Mouse (Mus musculus) layer of hippocampus, adult 9-11 months (tissue): Measurements from ENCODE around the gene Ltbp2.

Experiments used
- DNase-seq: peaks from one replicate; pipeline ENCODE4 v3.0.0; 2022

Ltbp2 gene

DNA sequence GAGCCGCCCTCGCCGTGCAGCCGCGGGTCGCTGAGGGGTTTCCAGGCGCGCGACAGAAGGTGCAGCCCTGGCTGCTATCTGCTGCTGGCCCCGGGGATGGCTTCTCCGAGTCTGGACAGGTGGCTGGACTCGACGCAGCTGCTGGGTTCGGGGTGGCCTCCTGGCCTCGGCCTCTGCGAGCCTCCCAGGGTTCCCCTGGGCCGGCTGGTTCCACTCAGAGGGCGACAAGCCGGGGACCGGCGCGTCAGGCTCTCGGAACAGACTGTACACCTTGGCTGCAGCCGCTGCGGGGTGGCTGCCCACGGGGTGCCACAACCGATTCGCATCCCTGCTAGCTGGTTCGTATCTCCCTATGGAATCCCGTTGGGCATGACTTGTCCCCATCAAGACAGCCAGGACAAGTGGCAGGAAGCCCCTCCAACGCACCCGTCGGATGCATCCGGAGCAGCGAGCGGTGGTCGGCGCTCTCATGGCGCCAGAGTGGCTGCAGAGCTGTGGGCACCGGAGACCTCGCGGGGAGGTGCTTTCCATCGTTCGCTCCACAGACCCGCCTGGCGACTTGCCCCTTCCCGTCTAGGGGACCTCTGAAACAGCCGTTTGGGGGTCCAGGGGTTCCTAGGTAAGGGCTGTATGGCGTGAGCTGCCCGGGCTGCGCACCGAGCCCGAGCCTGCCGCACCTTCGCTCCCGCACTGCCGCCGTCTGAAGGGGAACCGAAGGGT is 411 bp downstream of the Ltbp2 start:
- DNase-seq = no peak

- no peak for DNase-seq
Measured at GRCm38 (mm10) chr12:84873434-84873833, 2.9 kb downstream of the Ltbp2 start.

- DNase-seq = no peak
Measured at GRCm38 (mm10) chr12:84872310-84872709, 4.0 kb downstream of the Ltbp2 start.

- no peak for DNase-seq
Measured at GRCm38 (mm10) chr12:84865431-84865830, 10.9 kb downstream of the Ltbp2 start.

DNA sequence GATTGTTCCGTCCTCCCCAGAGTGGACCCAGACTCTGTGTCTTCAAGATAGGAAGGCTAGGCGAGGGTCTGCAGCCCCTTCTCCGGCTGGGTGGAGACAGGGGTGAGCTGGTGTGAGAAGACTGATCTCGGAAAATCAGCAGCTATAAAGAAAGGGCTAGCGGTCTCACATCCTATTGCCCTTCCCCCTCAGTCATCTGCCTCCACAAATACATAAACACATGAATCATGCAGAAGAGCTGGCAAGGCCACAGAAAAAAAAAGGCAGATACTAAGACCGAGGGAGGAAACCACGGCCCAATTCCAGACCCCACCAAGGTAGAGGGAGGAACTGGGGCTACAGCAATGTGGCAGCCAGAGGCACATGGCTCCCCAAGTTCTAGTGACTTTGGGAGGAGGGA is 11.5 kb downstream of the Ltbp2 start:
- no peak for DNase-seq

DNA sequence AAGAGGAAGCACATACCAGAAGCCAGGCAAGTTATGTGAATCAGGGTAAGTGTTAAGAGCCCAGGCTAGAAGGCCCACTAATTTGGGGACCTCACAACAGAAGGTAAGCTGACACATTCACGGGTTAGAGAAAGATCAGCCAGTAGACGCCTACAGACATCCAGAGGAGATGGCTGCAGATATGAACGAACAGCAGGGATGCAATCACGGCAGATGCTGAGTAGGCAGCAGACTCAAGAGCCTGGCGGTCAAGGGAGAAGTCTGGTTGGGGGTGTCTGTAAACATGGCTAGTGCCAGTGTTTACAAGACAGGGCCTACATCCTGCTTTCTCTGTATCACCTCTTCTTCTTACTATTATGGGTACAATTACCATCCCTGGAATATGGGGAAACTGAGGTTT is 13.1 kb downstream of the Ltbp2 start:
- DNase-seq = peak; percentile 65

DNA sequence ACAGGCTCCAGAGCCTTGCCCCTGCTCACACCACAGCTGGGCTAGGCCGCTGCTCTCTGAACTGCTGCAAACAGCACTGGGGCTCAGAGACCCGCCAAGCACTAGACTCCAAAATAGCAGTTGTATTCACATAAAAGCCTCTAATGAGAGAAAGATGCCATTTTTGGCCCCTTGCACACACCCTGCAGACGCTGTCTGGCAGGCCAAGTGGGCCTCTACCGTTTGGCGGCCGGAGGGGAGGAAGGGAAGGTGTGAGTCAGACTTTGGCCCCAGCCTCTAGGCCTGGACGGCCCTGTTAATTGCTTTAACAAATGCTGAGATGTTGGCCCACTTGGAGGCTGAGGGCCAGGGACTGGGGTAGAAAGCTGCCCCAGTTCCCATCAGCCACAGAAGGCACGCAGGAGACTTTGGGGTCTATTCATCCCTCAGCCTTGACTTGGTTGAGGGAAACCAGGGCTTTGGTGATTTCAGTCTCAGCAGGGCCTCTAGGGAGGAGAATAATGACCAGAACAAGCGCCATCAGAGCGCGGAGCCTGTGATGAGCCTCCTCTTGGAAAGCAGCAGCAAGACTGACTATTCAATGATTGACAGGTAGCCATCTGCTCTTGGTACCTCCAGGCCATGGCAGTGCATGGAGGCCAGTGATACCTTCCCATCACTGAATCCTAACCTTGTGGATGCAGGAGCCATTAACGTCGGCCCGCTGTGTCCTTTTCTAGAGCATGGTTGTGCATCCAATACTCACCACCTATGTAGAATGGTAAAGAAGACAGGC is 14.0 kb downstream of the Ltbp2 start:
- peak; percentile 31 for DNase-seq

- DNase-seq = no peak
Measured at GRCm38 (mm10) chr12:84858149-84859113, 17.9 kb downstream of the Ltbp2 start.

- DNase-seq = no peak
Measured at GRCm38 (mm10) chr12:84857706-84858105, 18.6 kb downstream of the Ltbp2 start.

DNA sequence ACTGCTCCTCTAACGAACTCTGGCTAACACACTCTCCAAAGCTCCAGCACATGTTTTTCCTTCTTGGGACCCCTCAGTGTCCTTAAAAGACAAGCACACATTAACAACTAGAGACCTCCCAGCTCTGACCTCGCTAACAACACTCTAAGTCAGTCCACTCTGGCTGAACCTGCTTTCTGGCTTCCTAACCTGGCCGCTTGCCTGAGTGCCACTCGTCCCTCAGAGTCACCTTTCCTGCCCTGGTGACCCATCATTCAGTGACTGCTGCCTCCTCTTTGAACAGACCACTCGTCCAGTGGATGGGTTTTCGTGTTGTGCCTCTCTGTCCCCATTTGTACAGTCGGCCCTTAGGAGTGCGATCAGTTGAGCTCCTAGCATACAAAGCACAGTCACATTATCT is 19.8 kb downstream of the Ltbp2 start:
- DNase-seq = no peak

DNA sequence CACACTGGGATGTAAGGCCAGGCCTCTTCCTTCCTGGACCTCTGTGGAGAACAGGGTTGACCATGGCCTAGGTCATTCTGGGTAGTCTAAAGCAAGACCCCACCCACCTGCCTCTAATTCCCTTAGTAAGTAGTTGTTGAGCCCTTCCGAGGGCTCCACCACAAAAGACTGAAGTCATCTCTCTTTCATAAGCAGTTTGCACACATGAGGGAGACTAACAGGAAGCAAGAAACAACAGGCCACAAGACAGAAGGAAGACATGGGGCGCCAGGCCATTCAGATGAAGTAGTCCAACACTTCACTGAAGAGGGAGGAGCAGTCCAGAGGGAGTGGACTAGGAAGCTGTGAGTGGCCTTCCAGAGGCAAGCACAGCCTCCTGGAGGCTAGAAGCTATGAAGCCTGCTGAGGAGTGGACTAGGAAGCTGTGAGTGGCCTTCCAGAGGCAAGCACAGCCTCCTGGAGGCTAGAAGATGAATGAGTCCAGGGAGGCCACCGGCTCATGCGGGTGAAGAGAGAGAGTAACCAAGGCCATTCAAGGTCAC is 21.2 kb downstream of the Ltbp2 start:
- DNase-seq = no peak

DNA sequence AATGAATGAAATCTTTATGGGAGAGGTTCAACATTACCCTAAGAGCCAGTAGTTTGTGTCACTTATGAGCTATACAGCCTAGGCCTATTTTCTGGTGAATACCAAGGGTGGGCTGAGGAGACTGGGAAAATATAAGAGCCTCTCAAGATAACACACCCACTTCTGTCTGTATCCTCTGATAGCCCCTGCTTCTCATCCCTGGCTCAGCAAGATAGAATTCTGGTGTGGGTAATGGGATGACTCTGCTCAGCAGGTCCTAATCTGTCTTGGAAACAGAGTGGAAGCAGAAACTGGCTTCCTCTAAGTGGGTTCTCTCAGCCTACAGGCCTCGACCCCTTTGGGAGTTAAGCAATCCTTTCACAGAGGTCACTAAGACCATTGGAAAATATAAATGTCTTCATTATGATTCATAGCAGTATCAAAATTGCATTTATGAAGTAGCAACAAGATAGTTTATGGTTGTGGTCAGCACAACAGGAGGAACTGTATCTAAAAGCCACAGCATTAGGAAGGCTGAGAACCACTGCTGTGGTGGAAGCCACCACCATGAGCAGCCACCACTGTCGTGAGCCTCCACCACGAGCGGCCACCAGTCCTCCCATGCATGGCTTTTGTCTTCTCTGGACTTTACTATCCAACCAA is 21.8 kb downstream of the Ltbp2 start:
- no peak for DNase-seq

DNA sequence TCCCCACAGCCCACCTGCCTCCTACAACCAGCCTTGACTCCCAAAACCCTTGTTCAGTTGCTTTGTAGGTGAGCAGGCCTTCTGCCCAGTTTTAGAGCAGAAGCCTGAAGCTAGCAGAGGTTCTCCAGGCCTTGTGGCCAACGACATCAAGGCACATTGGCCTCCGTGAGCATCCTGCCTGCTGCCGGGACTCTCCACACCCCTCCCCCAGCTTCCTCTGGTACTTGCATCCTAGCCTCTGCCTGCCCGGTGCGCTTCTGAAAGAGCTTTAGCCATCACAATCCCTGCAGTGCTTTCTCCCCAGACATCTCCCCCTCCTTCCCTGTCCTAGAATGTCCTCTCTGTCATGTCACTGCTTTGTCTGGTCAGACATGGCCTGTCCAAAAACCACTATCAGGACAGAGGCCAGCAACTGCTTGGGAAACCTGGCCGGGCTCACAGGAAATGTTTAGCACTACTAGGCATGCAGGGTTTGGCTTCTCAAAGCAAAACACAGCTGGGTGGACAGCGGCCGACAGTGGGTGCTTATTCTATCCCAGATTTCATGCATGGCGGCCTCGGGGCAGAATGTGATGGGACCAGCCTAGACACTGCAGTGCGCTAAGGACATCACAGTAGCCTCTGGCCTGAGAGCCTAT is 24.8 kb downstream of the Ltbp2 start:
- DNase-seq = no peak

DNA sequence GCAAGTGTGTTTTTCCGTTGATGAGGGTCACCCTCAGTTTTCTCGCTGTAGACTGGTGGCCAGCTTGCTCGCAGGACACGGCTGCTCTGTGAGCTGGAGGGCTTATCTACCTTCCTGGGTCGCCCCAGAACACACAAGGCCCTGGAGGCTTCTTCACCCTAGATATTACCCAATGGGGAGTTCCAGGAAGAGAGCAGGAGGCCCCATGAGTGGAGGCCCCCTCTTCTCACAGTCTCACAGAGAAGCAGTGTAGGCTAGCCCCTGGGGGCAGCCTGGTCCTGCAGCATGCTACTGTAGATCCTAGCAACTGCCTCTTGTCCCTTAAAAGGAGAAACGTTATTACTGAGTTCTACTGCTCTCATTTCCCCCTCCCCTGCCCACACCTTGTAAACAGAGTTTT is 28.4 kb downstream of the Ltbp2 start:
- DNase-seq = no peak

DNA sequence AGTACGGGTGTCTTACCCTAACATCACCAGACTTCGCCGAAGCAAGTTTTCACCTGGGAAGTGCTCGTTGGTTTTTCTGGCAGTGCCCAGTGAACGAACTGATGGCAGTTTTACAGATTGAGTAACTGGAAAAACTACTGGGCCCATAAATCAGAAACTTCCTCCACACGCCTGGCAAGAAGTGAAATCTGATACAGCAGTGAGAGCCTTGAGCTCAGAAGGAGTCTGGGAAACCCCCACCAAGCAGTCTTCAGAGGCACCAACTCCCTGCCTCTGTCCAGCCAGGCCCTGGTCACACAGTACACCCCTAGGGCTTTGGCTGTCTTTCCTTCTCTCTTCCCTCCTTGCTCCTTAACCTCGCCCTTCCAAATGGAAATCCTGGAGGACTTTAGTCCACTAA is 28.9 kb downstream of the Ltbp2 start:
- no peak for DNase-seq

GRCm38 (mm10) chr12:84846594-84847014 is 29.7 kb downstream of the Ltbp2 start:
- no peak for DNase-seq

GRCm38 (mm10) chr12:84842706-84843105 is 33.6 kb downstream of the Ltbp2 start:
- DNase-seq = no peak

- DNase-seq = no peak
Measured at GRCm38 (mm10) chr12:84841158-84842140, 34.9 kb downstream of the Ltbp2 start.

- no peak for DNase-seq
Measured at GRCm38 (mm10) chr12:84840734-84841133, 35.6 kb downstream of the Ltbp2 start.

- DNase-seq = no peak
Measured at GRCm38 (mm10) chr12:84839965-84840364, 36.4 kb downstream of the Ltbp2 start.

DNA sequence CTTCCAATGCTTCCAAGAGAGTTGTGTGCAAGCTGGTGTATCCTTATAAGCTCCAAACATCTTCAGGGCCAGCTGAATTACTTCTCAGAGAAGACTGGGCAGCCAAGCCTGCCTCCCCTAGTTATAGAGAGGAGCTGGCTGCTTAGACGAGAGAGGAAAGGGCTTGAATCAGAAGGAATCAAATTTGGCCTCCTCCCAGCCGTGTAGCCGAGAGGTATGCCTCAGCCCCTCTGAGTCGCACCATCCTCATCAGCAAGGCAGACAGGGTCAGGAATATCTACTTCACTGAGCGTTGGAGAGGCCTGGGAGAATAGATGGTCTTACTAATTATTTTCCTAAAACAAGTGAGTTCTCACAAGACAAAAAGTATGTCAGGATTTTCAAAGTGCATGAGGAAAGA is 40.7 kb downstream of the Ltbp2 start:
- DNase-seq = no peak
